Mouse (Mus musculus): ENCODE results near the gene Slc38a1. TPM values are rescaled to one million over a fixed set of nuclear protein-coding genes. Genes with fewer than 3 reads are reported as not detected.

Slc38a1 gene
- total RNA-seq, 2 experiments from 2014 or later: 111 to 116 TPM

DNA sequence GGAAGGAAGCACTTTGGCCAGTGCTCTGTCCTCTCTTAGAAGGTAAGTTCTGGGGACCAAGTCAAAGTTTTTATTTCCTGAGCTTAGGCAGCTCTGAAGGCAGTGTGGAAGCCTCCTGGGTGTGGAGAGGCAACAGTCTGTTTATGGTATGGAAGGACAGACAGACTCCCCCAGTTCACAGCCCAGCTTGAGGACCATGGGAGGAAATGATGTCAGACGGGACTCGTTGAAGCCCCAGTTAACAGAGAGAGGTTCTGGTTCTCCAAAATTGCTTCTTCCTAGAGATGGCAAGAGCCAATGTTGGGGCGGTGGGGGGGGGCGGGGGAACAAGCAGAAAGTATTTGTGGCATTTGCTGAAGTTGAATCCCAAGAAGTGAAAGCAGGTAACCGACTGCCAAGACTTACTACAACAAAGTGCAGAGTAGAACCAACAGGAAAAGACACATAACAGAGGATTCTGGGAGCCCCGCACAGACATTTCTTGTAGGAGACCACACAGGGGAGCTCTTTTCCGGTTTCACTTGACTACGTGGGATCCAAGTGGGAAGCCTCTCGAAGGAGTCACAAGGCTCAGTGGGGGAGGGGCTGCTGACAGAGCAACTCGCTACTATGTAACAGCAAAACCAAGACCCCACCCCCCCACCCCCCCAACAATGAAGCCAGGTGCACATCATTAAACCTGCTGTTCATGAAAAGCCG is 41.6 kb upstream of the Slc38a1 start:
- intact Hi-C loops (cut with DNase I): no loop called here
- H3K4me3 ChIP-seq: no peak overlapping the region
- H3K27ac ChIP-seq: no peak overlapping the region
- DNase-seq (ENCODE audit: extremely low spot score in 1 of 2, low spot score in 2 of 2): peak in 1 of 2 experiments; percentile 32
- TF ChIP-seq CTCF (IDR thresholded peaks at IDR 0.05): peak; percentile 41

DNA sequence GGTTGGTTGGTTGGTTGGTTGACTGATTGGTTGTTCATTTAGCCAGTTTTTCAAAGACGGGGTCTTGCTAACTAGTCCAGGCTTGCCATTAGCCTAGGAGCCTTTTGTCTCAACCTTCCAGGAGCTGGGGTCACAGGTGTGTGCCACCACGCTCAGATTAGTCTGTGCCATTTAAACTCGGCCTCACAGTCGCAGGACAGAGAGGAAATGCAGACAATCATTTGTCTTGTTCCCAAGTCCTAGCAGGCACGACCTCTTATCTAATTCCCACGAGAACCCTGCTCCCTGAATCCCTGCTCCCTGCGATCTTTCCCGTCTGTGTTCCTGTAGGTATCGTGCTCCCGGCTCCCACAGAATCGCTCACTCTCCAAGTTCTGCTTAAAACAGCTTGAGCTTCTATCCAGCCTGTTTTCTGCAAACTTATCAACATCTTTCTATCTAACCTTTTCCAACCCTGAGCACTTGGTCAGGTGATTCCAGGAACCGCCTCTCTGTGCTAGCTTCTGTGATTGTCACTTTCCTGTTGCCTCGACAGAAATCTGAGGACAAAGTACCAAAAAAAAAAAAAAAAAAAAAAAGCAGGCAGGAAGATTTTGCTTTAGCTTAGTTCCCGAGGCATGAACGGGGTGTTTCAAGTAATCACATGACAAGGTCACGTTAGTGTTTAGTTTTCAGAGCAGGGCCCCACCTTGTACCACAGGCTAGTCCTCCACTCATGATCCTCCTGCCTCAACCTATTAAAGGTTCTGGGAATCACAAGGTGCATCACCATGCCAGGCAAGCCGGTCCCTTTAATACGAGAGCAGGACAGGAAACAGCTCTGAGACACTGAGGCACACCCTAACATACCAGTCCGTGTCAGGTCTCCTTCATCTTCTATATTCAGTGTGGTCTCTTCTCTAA is 36.4 kb upstream of the Slc38a1 start:
- Histone ChIP-seq H3K27ac (no peak overlapping the region), H3K4me3 (no peak overlapping the region)
- intact Hi-C loops (cut with DNase I): no loop called here
- no peak for TF ChIP-seq CTCF (IDR thresholded peaks at IDR 0.05)
- no peak for DNase-seq (ENCODE audit: extremely low spot score in 1 of 2, low spot score in 2 of 2)

DNA sequence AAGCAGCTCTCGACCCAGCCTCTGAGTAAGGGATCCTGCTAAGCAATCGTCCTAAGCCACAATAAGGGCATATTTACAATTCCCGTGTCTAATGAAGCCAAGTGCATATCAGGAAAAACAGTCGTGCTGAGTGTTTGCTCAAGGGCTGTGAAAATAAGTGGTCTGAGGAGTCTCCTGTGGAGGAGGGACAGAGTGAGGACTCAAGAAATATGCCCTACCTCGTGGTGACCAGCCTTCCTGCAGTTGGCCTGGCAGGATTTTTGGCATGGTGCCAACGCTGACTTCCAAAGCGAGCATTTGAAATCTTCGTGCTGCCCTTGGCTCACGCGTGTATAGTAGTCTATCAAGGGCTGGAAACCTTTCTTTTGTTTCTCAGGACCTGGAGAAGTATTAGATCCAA is 33.8 kb upstream of the Slc38a1 start:
- intact Hi-C loops (cut with DNase I): no loop called here
- H3K27ac ChIP-seq: no peak overlapping the region
- H3K4me3 ChIP-seq: no peak overlapping the region
- no peak for DNase-seq (ENCODE audit: extremely low spot score in 1 of 2, low spot score in 2 of 2)
- TF ChIP-seq CTCF (IDR thresholded peaks at IDR 0.05): no peak

- no peak overlapping the region for H3K27ac ChIP-seq
- no peak overlapping the region for H3K4me3 ChIP-seq
- intact Hi-C loops (cut with DNase I): no loop called here
- no peak for TF ChIP-seq CTCF (IDR thresholded peaks at IDR 0.05)
- DNase-seq (ENCODE audit: extremely low spot score in 1 of 2, low spot score in 2 of 2): no peak
These were observed 33.0 kb upstream of the Slc38a1 start for GRCm38 (mm10) chr15:96675744-96676143.

DNA sequence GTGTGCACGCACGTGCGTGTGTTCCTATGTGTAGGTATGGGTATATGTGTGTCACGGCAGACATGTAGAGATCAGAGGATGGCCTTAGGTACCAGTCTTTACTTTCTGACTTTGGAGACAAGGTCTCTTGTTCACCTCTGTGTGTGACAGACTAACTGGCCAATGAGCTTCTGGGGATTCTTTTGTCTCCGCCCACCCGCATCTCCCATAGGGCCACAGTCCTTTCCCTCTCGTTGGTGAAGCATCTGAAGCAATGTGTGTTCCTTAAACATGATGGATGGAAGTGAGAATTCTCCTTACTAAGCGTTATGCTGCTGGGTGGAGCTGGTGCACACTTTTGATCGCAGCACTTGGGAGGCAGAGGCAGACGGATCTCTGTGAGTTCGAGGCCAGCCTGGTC is 32.3 kb upstream of the Slc38a1 start:
- DNase-seq (ENCODE audit: extremely low spot score in 1 of 2, low spot score in 2 of 2): no peak
- H3K27ac ChIP-seq: no peak overlapping the region
- intact Hi-C loops (cut with DNase I): no loop called here
- no peak overlapping the region for H3K4me3 ChIP-seq
- no peak for TF ChIP-seq CTCF (IDR thresholded peaks at IDR 0.05)

DNA sequence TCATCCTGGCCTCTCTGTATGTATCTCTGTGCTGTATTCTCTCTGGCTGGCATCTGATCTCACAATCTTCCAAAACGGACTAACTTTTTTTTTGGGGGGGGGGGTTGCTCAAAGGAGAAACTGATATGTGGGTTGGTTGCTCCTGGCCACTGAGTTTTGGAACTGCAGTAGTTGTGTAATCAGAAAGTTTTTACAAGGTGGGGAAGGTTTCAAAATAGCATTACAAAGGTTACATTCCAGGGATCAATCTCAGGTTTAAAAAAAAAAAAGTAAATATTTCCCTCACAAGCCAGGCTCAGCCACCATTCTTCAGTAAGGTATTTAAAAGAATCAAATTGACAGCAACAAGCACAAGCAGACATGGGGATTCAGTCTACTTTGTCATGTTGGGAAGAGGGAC is 31.4 kb upstream of the Slc38a1 start:
- no peak for TF ChIP-seq CTCF (IDR thresholded peaks at IDR 0.05)
- H3K4me3 ChIP-seq: no peak overlapping the region
- intact Hi-C loops (cut with DNase I): no loop called here
- H3K27ac ChIP-seq: no peak overlapping the region
- DNase-seq (ENCODE audit: extremely low spot score in 1 of 2, low spot score in 2 of 2): no peak

DNA sequence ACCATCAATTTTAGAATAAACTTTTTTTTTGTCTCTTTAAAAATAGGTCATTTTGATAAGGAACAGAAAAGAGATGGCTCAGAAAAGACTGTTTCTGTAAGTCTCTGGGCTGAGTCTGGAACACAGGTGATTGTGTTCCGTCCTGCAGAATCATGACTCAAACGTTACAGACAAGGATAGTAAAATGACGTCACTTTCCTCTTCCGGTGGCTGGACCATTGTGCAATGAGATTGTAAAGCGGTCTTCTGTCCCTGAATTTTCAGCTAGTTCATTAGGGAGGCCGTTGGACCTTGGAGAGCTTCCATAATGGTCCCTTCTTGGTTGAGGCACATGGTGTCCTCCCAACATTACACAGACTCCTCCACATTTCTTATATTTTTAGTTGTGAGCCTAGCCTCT is 27.0 kb upstream of the Slc38a1 start:
- no peak for DNase-seq (ENCODE audit: extremely low spot score in 1 of 2, low spot score in 2 of 2)
- H3K4me3 ChIP-seq: no peak overlapping the region
- intact Hi-C loops (cut with DNase I): loop anchor here (5.0 kb wide), 1 partner anchor 67 kb away; no protein-coding TSS in a partner anchor
- no peak overlapping the region for H3K27ac ChIP-seq
- no peak for TF ChIP-seq CTCF (IDR thresholded peaks at IDR 0.05)

DNA sequence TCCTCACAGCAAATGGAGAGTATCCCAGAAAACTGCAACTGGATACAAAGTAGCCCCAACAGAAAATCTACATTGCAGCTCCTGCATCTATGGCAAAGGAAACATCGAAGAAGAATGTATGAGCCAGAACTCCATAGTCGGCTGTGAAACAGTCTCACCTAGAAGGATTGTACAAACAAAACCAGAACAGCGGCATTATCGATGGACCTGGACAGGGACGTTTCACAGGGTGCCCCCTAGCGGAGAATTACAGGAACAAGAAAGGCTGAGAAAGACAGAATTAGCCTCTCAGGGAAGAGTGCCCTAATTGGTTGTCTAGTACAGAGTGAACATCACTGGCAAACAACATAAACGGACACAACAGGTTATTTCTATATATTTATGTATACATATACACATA is 23.9 kb upstream of the Slc38a1 start:
- DNase-seq (ENCODE audit: extremely low spot score in 1 of 2, low spot score in 2 of 2): peak; percentile 46 to 55
- H3K27ac ChIP-seq: no peak overlapping the region
- TF ChIP-seq CTCF (IDR thresholded peaks at IDR 0.05): peak; percentile 88
- intact Hi-C loops (cut with DNase I): loop anchor here (2.0 to 5.0 kb wide), 2 partner anchors 64 to 124 kb away; no protein-coding TSS in a partner anchor
- peak overlapping the region; percentile 21; the same call in 1 of the 2 replicates for H3K4me3 ChIP-seq

- intact Hi-C loops (cut with DNase I): loop anchor here (2.0 to 5.0 kb wide), 2 partner anchors 64 to 123 kb away; no protein-coding TSS in a partner anchor
- peak; percentile 56 to 58 for DNase-seq (ENCODE audit: extremely low spot score in 1 of 2, low spot score in 2 of 2)
- peak; percentile 82 for TF ChIP-seq CTCF (IDR thresholded peaks at IDR 0.05)
- H3K27ac ChIP-seq: no peak overlapping the region
- no peak overlapping the region for H3K4me3 ChIP-seq
These were observed 23.2 kb upstream of the Slc38a1 start for GRCm38 (mm10) chr15:96665889-96666288.

GRCm38 (mm10) chr15:96660590-96661141 is 18.0 kb upstream of the Slc38a1 start:
- H3K4me3 ChIP-seq: no peak overlapping the region
- intact Hi-C loops (cut with DNase I): no loop called here
- TF ChIP-seq CTCF (IDR thresholded peaks at IDR 0.05): no peak
- DNase-seq (ENCODE audit: extremely low spot score in 1 of 2, low spot score in 2 of 2): no peak
- no peak overlapping the region for H3K27ac ChIP-seq

- H3K27ac ChIP-seq: no peak overlapping the region
- TF ChIP-seq CTCF (IDR thresholded peaks at IDR 0.05): no peak
- H3K4me3 ChIP-seq: no peak overlapping the region
- no peak for DNase-seq (ENCODE audit: extremely low spot score in 1 of 2, low spot score in 2 of 2)
- intact Hi-C loops (cut with DNase I): no loop called here
These were observed 15.5 kb upstream of the Slc38a1 start for GRCm38 (mm10) chr15:96658275-96658602.
